Mouse (Mus musculus) limb, embryonic 11.5 days (tissue): Measurements from ENCODE around the gene Banf1. TPM values are rescaled to one million over a fixed set of nuclear protein-coding genes. Genes with fewer than 3 reads are reported as not detected.

Experiments used
- ATAC-seq: fragments of 200-750 bp; cut with Nextera tagmentation; 2 replicates; pipeline ENCODE4 v1.8.0; 2017; ENCODE audit warnings: low read depth; ENCODE audit not compliant: insufficient number of reproducible peaks, low FRiP score, low TSS enrichment
- DNase-seq: peaks from one replicate; pipeline ENCODE4 v3.0.0-alpha.2; 2015; ENCODE audit warnings: low spot score
- H3K27ac ChIP-seq: fragments of 300-500 bp; sonication (generic); replicated peaks from 2 replicates; pipeline ENCODE4 v1.5.1; 2014; ENCODE audit warnings: low read depth, mild to moderate bottlenecking, low read length
- H3K27me3 ChIP-seq: fragments of 300-500 bp; sonication (generic); 2 replicates; pipeline ENCODE4 v1.6.1; 2014; ENCODE audit warnings: mild to moderate bottlenecking, low read length, mixed read lengths; ENCODE audit not compliant: control insufficient read depth, insufficient read depth
- H3K36me3 ChIP-seq: fragments of 300-500 bp; sonication (generic); 2 replicates; pipeline ENCODE4 v1.6.1; 2014; ENCODE audit warnings: mild to moderate bottlenecking, low read length, moderate library complexity, mixed read lengths; ENCODE audit not compliant: control insufficient read depth, insufficient read depth
- H3K4me1 ChIP-seq: fragments of 300-500 bp; sonication (generic); 2 replicates; pipeline ENCODE4 v1.6.1; 2014; ENCODE audit warnings: low read length, mixed read lengths; ENCODE audit not compliant: control insufficient read depth, insufficient read depth
- H3K4me2 ChIP-seq: fragments of 300-500 bp; sonication (generic); 2 replicates; pipeline ENCODE4 v1.6.1; 2014; ENCODE audit warnings: low read depth, mild to moderate bottlenecking, moderate library complexity; ENCODE audit not compliant: severe bottlenecking
- H3K4me3 ChIP-seq: fragments of 300-500 bp; sonication (generic); 2 replicates; pipeline ENCODE4 v1.5.1; 2014; ENCODE audit warnings: low read depth, low read length
- H3K9ac ChIP-seq: fragments of 300-500 bp; sonication (generic); 2 replicates; pipeline ENCODE4 v1.6.1; 2014; ENCODE audit warnings: mild to moderate bottlenecking, low read length
- H3K9me3 ChIP-seq: fragments of 300-500 bp; sonication (generic); 2 replicates; pipeline ENCODE4 v1.6.1; 2016; ENCODE audit warnings: low read length; ENCODE audit not compliant: control insufficient read depth
- WGBS: fragments of 180-500 bp; shearing (Covaris S2); extraction: QIAGEN DNeasy Blood & Tissue Kit; methylation state at CpG from one replicate; pipeline ENCODE4 v1.1.7; 2014; 5-methylcytosine and 5-hydroxymethylcytosine counted together
- polyA plus RNA-seq: library from polyadenylated mRNA; unstranded; fragments of >200 nt; fragmentation: Nextera tagmentation; extraction: Ambion mirVana; gene quantifications from 2 replicates; pipeline ENCODE4 v1.2.1, GENCODE M21; 2014

Gene Banf1
- polyA plus RNA-seq, 1 experiment from 2014 or later, result 532 TPM

DNA sequence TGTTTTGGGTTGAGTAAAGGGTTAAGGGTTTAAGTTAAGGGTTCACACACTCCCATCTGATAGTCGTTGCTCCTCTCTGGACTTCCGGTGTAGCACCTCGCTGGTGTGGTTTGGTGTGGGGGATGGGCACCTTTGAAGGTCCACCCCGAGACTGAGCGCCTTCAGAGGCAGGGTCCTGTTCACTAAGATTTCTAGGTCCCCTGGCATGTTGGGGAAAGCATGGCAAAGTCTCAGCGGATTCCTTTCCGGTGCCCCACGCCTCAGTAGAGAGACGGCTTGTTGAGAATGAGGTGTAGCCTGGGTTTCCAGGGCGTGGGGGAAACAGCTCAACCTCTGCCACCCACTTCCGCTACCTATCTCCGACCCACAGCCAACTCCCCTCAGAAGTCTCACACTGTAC lies 22.7 kb upstream of the Banf1 start:
- 37% methylated on average over 12 of the region's 12 CpGs for WGBS
- peak; percentile 43 for DNase-seq
- Histone ChIP-seq H3K27me3 (no peaks in the 10 kb centered on the region), H3K4me1 (peaks cover 11% of the 10 kb centered on the region), H3K36me3 (peaks cover 8% of the 10 kb centered on the region; the same call in 1 of the 2 replicates), H3K27ac (0 out of 2 replicates have a peak overlapping the region, but pooled peaks have one; percentile 3), H3K9ac (no peak overlapping the region), H3K4me2 (peak overlapping the region; percentile 75), H3K9me3 (no peaks in the 10 kb centered on the region), H3K4me3 (peak overlapping the region; percentile 93)
- no peak for ATAC-seq

- Histone ChIP-seq H3K36me3 (peaks cover 14% of the 10 kb centered on the region), H3K4me3 (peak within 1 kb of the TSS; percentile 93), H3K4me1 (peaks cover 11% of the 10 kb centered on the region), H3K4me2 (peak within 1 kb of the TSS; percentile 75), H3K9ac (peak within 1 kb of the TSS; percentile 77), H3K9me3 (no peaks in the 10 kb centered on the region), H3K27me3 (no peaks in the 10 kb centered on the region), H3K27ac (peak within 1 kb of the TSS; percentile 66)
- ATAC-seq (peak; percentile 94), DNase-seq (peak; percentile 95)
- WGBS, result 2% methylated on average over 43 of the region's 43 CpGs
Measured at GRCm38 (mm10) chr19:5388588-5389242, 21.7 kb upstream of the Banf1 start, which contains the start of gene Sart1. Gene Sart1, minus strand, starts transcription at chr19:5388703.

DNA sequence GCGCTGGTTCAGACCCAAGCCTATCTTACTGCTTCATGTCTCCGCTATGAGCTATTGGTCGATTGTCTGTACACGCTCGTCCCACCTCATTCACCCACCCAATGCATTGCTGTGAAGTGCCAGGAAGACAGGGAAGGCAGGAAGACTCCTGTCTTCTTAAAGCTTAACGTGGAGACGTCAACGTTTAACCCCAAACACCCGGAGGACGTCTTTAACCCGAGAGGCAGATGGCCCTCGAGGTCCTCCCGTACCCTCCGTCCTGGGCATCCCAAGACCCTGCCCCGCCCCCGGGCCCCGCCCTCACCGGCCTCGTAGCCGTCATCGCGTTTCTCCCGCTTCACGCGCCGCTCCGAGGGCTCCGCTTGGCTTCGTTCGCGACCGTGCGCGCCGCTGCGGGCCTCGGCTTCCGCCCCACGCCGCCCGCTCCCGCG lies 21.1 kb upstream of the Banf1 start:
- Histone ChIP-seq H3K4me1 (peaks cover 11% of the 10 kb centered on the region), H3K4me2 (peak overlapping the region; percentile 75), H3K36me3 (peaks cover 21% of the 10 kb centered on the region), H3K9ac (peak overlapping the region; percentile 77), H3K4me3 (peak overlapping the region; percentile 93), H3K27ac (peak overlapping the region; percentile 66), H3K27me3 (no peaks in the 10 kb centered on the region), H3K9me3 (no peaks in the 10 kb centered on the region)
- no peak for ATAC-seq
- under 1% methylated on average over 39 of the region's 43 CpGs for WGBS
- DNase-seq, result peak; percentile 51

DNA sequence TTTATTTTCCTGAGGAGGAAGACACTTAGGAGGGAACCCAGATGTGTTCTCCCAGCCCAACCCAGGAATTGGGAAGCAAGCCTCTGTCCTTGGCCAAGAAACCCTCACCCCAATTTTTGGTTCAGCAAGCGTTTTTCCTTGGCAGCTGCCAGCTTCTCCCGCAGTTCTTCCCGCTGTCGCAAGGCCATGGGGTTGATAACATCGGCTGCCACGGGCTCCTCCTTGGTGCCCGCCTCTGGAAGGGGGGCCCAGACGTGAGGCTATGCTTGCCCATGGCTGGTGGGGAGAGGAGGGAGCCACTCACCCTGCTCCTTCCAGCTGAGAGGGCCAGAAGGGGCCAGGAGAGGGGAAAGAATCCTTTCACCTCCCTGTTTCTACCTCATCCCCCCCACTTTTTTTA lies 17.7 kb upstream of the Banf1 start:
- Histone ChIP-seq H3K9me3 (no peaks in the 10 kb centered on the region; the same call in 1 of the 2 replicates), H3K27me3 (no peaks in the 10 kb centered on the region), H3K27ac (no peak overlapping the region), H3K4me3 (no peak overlapping the region), H3K4me2 (no peak overlapping the region), H3K4me1 (peaks cover 8% of the 10 kb centered on the region), H3K9ac (no peak overlapping the region), H3K36me3 (peaks cover 50% of the 10 kb centered on the region)
- DNase-seq (no peak), ATAC-seq (no peak)
- 93% methylated on average over 8 of the region's 8 CpGs for WGBS

- no peak overlapping the region for H3K4me3 ChIP-seq
- H3K27me3 ChIP-seq, result no peaks in the 10 kb centered on the region
- no peak overlapping the region for H3K27ac ChIP-seq
- H3K4me2 ChIP-seq, result no peak overlapping the region
- 93% methylated on average over 12 of the region's 12 CpGs for WGBS
- peaks cover 5% of the 10 kb centered on the region for H3K4me1 ChIP-seq
- H3K9me3 ChIP-seq, result no peaks in the 10 kb centered on the region; the same call in 1 of the 2 replicates
- DNase-seq (no peak), ATAC-seq (no peak)
- no peak overlapping the region for H3K9ac ChIP-seq
- H3K36me3 ChIP-seq, result peaks cover 62% of the 10 kb centered on the region
Measured at GRCm38 (mm10) chr19:5383326-5383725, 16.4 kb upstream of the Banf1 start.

DNA sequence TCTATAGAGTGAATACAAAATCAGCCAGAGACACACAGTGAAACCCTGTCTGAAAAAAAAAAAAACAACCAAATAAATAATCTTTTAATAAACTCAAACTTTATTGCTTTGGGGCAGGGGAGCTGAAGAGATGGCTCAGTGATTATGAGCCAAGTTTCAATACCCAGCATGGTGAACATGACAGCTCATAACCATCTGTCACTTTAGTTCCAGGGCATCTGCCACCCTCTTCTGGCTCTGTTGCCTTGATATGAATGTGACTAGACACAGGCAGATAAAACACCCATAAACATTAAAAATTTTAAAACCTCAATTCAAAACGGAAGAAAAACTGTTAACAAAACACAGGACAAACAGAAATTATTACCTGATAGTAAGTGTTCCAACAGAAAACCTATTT lies 10.5 kb upstream of the Banf1 start:
- Histone ChIP-seq H3K4me3 (no peak overlapping the region), H3K9me3 (no peaks in the 10 kb centered on the region; the same call in 1 of the 2 replicates), H3K27ac (no peak overlapping the region), H3K36me3 (peaks cover 42% of the 10 kb centered on the region), H3K4me2 (no peak overlapping the region), H3K4me1 (no peaks in the 10 kb centered on the region), H3K27me3 (no peaks in the 10 kb centered on the region), H3K9ac (no peak overlapping the region)
- DNase-seq (no peak), ATAC-seq (no peak)
- 88% methylated on average over 1 of the region's 1 CpGs for WGBS

DNA sequence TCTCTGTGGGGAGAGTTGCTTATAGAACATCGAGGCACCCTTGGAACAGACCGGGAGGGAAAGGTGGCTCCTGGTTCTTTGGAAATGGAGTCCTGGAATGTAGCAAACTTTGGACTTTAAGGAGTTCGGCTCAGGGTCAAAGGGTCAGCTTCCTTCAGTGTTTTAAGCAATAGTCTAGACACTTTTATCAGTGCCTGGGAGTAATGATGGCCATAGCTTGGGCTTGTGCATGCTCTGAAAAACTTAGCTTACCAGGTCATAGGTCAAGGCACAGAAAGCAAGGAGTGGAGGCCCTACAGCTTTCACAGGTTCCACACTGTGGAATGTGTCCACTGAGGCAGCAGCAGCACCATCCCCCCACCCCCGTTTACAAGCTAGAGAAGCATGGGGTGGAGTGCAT lies 7.8 kb upstream of the Banf1 start:
- peaks cover 36% of the 10 kb centered on the region for H3K36me3 ChIP-seq
- H3K27ac ChIP-seq, result no peak overlapping the region
- no peak overlapping the region for H3K4me2 ChIP-seq
- no peak overlapping the region for H3K9ac ChIP-seq
- WGBS, result 77% methylated on average over 4 of the region's 4 CpGs
- DNase-seq (no peak), ATAC-seq (no peak)
- H3K27me3 ChIP-seq, result no peaks in the 10 kb centered on the region
- no peak overlapping the region for H3K4me3 ChIP-seq
- H3K4me1 ChIP-seq, result no peaks in the 10 kb centered on the region
- H3K9me3 ChIP-seq, result no peaks in the 10 kb centered on the region

GRCm38 (mm10) chr19:5374177-5374576 lies 7.2 kb upstream of the Banf1 start:
- H3K4me1 ChIP-seq, result no peaks in the 10 kb centered on the region
- DNase-seq (no peak), ATAC-seq (no peak)
- no peak overlapping the region for H3K4me2 ChIP-seq
- H3K36me3 ChIP-seq, result peaks cover 30% of the 10 kb centered on the region
- no peak overlapping the region for H3K9ac ChIP-seq
- no peaks in the 10 kb centered on the region for H3K27me3 ChIP-seq
- H3K4me3 ChIP-seq, result no peak overlapping the region
- H3K27ac ChIP-seq, result no peak overlapping the region
- H3K9me3 ChIP-seq, result no peaks in the 10 kb centered on the region
- 90% methylated on average over 4 of the region's 4 CpGs for WGBS
